Mouse (Mus musculus) stomach, embryonic 16.5 days (tissue): Measurements from ENCODE around the gene Trpm3. TPM values are rescaled to one million over a fixed set of nuclear protein-coding genes. Genes with fewer than 3 reads are reported as not detected.

Experiments
- ATAC-seq: fragments of 200-750 bp; cut with Nextera tagmentation; 2 replicates; pipeline ENCODE4 v1.8.0; 2017; ENCODE audit warnings: moderate number of reproducible peaks, moderate TSS enrichment; ENCODE audit not compliant: insufficient read depth, low FRiP score
- H3K27ac ChIP-seq: fragments of 300-500 bp; sonication (generic); 2 replicates; pipeline ENCODE4 v1.5.1; 2014; ENCODE audit warnings: low read length
- H3K27me3 ChIP-seq: fragments of 300-500 bp; sonication (generic); 2 replicates; pipeline ENCODE4 v1.6.1; 2014; ENCODE audit warnings: low read length, control low read depth, mixed read lengths; ENCODE audit not compliant: control insufficient read depth, insufficient read depth
- H3K36me3 ChIP-seq: fragments of 300-500 bp; sonication (generic); 2 replicates; pipeline ENCODE4 v1.6.1; 2014; ENCODE audit warnings: low read length; ENCODE audit not compliant: control insufficient read depth, insufficient read depth
- H3K4me1 ChIP-seq: fragments of 300-500 bp; sonication (generic); 2 replicates; pipeline ENCODE4 v1.6.1; 2014; ENCODE audit warnings: low read length, control low read depth, mixed read lengths; ENCODE audit not compliant: control insufficient read depth, insufficient read depth
- H3K4me2 ChIP-seq: fragments of 300-500 bp; sonication (generic); 2 replicates; pipeline ENCODE4 v1.6.1; 2014; ENCODE audit warnings: low read depth, low read length, mixed read lengths
- H3K4me3 ChIP-seq: fragments of 300-500 bp; sonication (generic); replicated peaks from 2 replicates; pipeline ENCODE4 v1.5.1; 2014; ENCODE audit warnings: mild to moderate bottlenecking, low read length
- H3K9ac ChIP-seq: fragments of 300-500 bp; sonication (generic); 2 replicates; pipeline ENCODE4 v1.6.1; 2014; ENCODE audit warnings: low read length
- H3K9me3 ChIP-seq: fragments of 300-500 bp; sonication (generic); replicated peaks from 2 replicates; pipeline ENCODE4 v1.6.1; 2016; ENCODE audit warnings: low read length, control low read depth; ENCODE audit not compliant: control insufficient read depth
- WGBS: fragments of 180-500 bp; shearing (Covaris S2); extraction: QIAGEN DNeasy Blood & Tissue Kit; methylation state at CpG from one replicate; pipeline ENCODE4 v1.1.7; 2014; 5-methylcytosine and 5-hydroxymethylcytosine counted together
- polyA plus RNA-seq: library from polyadenylated mRNA; unstranded; fragments of >200 nt; fragmentation: Nextera tagmentation; extraction: Ambion mirVana; gene quantifications from 2 replicates; pipeline ENCODE4 v1.2.1, GENCODE M21; 2015

The Trpm3 gene
- polyA plus RNA-seq, 1 experiment from 2014 or later, result 1.0 TPM

DNA sequence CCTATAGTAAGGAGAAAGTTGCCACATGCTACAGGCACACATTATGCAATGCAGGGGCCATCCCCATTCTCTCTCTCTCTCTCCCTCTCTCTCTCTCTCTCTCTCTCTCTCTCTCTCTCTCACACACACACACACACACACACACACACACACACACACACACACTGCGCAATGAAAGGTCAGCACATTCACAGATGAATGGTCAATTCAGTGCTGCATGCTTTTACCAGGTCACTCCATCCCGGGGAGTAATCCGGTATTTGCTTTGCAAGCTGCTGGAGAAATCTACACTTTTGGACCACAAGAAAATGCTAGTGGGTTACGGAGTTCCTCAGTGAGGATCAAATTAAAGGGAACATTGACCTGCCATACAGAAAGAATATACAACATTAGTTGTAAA lies 537.4 kb downstream of the Trpm3 start:
- H3K4me3 ChIP-seq, result no peak overlapping the region
- H3K4me2 ChIP-seq, result no peak overlapping the region
- no peaks in the 10 kb centered on the region for H3K27me3 ChIP-seq
- H3K4me1 ChIP-seq, result no peaks in the 10 kb centered on the region
- H3K9ac ChIP-seq, result no peak overlapping the region
- no peaks in the 10 kb centered on the region for H3K36me3 ChIP-seq
- WGBS, result 85% methylated on average over 4 of the region's 4 CpGs
- no peak overlapping the region for H3K27ac ChIP-seq
- ATAC-seq, result no peak
- no peaks in the 10 kb centered on the region for H3K9me3 ChIP-seq

DNA sequence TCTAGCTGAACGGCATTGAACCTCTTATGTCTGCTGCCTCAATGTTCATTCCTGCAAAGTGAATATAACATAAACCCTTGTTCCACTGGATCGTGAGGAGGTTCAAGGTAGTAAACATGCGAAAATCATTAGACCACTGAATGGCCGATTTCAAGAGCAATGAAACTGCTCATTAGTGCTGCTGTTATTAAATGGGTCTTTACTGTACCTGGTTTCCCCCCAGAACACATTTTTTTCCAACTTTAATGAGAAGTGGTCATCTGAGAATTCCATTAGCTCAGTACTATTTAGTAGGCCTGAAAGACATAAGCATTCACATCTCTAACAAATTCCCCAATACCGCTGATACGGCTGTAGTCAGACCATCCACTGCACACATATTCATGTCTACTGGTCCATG lies 543.4 kb downstream of the Trpm3 start:
- H3K4me1 ChIP-seq, result no peaks in the 10 kb centered on the region
- H3K27me3 ChIP-seq, result no peaks in the 10 kb centered on the region
- H3K27ac ChIP-seq, result no peak overlapping the region
- no peak overlapping the region for H3K4me2 ChIP-seq
- H3K36me3 ChIP-seq, result no peaks in the 10 kb centered on the region
- H3K9ac ChIP-seq, result no peak overlapping the region
- WGBS, result 88% methylated on average over 6 of the region's 6 CpGs
- H3K9me3 ChIP-seq, result no peaks in the 10 kb centered on the region
- no peak for ATAC-seq
- no peak overlapping the region for H3K4me3 ChIP-seq

DNA sequence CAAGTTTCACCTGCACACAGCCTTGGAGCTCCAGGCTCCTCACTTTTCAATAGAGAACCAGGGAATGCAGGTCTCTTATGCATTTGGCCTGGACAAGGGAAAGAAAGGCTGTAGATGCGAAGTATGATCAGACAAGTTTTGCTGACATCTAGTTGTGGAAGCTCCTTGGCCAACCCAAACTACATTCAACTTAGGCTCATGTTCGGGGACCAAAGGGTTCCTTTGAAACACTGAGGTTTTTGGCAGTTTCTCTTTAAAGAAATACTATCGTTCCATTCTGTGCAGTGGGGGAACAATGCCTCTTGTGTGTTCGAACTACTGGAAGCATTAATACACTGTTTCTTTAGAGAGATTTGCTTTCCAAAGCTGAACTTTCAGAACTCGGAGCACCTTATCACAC lies 553.1 kb downstream of the Trpm3 start:
- Histone ChIP-seq H3K4me3 (no peak overlapping the region), H3K36me3 (no peaks in the 10 kb centered on the region), H3K27ac (no peak overlapping the region), H3K9ac (no peak overlapping the region), H3K27me3 (no peaks in the 10 kb centered on the region), H3K4me2 (no peak overlapping the region), H3K9me3 (no peaks in the 10 kb centered on the region), H3K4me1 (no peaks in the 10 kb centered on the region)
- no peak for ATAC-seq
- 80% methylated on average over 5 of the region's 5 CpGs for WGBS

DNA sequence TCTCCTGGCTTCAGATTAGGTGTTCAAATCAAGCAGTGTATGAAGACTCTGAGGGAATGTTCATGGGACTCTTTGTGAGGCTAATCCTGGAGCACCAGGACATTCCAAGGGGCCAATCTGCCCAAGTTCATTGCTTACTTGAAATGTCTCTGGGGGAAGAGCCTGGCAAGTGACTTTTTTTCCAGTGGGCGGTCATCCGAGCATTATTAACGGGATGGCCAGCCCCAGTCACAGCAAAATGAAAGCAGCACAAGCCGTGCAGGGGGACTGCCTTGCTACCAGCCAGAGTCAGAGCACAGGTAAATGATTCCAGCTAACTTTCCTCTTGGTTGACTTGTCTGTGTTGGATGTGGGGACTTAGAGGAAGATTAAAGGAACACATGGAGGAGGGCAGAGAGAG lies 553.7 kb downstream of the Trpm3 start:
- no peaks in the 10 kb centered on the region for H3K9me3 ChIP-seq
- no peaks in the 10 kb centered on the region for H3K27me3 ChIP-seq
- H3K36me3 ChIP-seq, result no peaks in the 10 kb centered on the region
- no peak for ATAC-seq
- WGBS, result 55% methylated on average over 4 of the region's 4 CpGs
- H3K27ac ChIP-seq, result no peak overlapping the region
- H3K4me2 ChIP-seq, result no peak overlapping the region
- H3K4me1 ChIP-seq, result no peaks in the 10 kb centered on the region
- H3K9ac ChIP-seq, result no peak overlapping the region
- no peak overlapping the region for H3K4me3 ChIP-seq

DNA sequence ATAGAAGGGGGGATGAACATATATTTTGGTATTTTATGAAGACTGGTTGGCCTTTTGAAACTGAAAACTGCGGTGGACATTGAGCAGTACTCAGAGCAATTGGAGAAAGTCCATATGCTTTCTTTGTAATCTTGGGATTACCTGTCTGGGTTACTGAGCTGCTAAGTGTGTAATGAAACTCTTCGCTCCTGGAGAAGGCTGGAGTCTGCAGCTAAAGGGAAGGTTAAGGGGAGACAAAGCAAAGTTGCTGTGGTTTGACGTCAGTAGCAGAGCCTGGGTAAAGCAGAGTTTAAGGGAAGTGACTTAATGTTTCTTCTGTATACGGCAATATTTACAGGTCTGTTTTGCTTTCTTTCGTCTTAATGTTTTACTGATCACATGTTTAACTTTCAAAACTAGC lies 554.1 kb downstream of the Trpm3 start:
- ATAC-seq, result no peak
- no peak overlapping the region for H3K27ac ChIP-seq
- WGBS, result 47% methylated on average over 5 of the region's 5 CpGs
- no peak overlapping the region for H3K4me3 ChIP-seq
- H3K9me3 ChIP-seq, result no peaks in the 10 kb centered on the region
- no peaks in the 10 kb centered on the region for H3K27me3 ChIP-seq
- H3K9ac ChIP-seq, result no peak overlapping the region
- no peaks in the 10 kb centered on the region for H3K4me1 ChIP-seq
- H3K4me2 ChIP-seq, result no peak overlapping the region
- H3K36me3 ChIP-seq, result no peaks in the 10 kb centered on the region

DNA sequence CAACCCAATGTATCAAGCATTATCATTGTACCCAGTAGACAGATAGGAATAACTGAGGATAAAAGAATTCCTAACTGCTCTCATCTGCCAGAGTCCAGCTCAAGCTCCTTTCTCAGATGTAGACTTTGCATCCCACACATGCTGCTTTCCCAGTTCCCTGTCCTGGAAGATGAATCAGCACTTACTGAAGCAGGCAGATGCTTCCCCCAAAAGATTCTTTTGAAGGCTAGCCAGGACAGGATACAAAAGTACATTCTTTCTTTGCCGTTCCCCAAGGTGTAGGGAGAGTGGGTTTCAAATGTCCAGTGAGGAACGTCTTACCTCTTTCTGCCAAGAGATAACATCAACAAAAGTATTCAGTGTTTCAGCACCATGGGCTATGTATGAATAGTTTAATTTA lies 556.6 kb downstream of the Trpm3 start:
- Histone ChIP-seq H3K4me2 (no peak overlapping the region), H3K27me3 (no peaks in the 10 kb centered on the region), H3K4me3 (no peak overlapping the region), H3K4me1 (no peaks in the 10 kb centered on the region), H3K36me3 (no peaks in the 10 kb centered on the region), H3K9ac (no peak overlapping the region), H3K27ac (no peak overlapping the region), H3K9me3 (no peaks in the 10 kb centered on the region)
- 34% methylated on average over 2 of the region's 2 CpGs for WGBS
- ATAC-seq, result no peak

DNA sequence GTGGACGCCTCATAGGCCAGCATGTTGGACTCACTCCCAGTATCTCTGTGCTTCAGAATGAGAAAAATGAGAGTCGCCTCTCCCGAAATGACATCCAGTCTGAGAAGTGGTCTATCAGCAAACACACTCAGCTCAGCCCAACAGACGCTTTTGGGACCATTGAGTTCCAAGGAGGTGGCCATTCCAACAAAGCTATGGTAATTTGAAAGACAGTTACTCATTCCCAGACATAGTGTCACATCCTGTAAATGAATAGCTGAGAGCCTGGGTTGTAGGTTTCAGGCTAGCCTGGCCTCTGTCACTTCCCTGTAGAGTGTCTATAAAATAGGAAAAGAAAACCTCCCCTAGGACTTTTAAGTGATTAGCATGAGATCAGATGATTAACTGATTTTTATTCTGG lies 559.9 kb downstream of the Trpm3 start:
- WGBS, result 91% methylated on average over 4 of the region's 4 CpGs
- no peak for ATAC-seq
- Histone ChIP-seq H3K36me3 (no peaks in the 10 kb centered on the region), H3K9me3 (no peaks in the 10 kb centered on the region), H3K4me1 (no peaks in the 10 kb centered on the region), H3K4me2 (no peak overlapping the region), H3K27me3 (no peaks in the 10 kb centered on the region), H3K27ac (no peak overlapping the region), H3K9ac (no peak overlapping the region), H3K4me3 (no peak overlapping the region)

DNA sequence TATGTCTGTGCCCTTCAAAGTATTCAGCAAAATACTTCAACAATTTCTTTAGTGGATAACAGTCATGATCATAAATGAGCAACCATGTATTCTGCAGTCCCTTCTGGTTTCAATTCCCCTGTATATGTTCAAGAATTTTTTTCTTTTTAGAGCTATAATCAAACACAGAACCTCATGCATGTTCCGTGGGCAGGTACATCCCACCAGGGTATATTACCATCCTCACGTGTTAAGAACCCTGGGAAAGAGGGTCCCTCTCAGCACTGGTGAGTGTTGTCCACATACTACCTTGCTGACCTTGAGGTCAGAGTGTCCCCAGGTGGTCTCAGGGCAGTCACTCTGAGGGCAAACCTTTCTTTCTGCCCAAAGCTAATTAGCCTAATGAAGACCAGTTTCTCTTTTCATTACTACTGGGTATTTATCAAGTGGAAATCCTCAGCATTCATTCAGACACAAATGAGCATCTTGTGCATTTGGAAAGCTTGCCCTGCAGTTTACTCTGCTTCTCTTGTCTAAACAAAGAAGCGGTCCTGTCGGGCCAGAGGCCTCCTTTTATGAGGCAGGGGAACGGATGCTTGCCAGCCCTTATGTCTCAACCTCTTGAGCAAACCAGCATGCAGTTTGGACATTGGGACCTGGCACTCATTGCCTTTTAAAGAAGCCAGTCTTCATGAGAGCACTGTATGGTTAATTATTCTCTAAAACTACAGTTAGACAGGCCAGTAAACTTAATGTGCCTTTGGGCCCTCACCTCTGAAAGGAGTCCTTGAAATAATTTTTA lies 562.2 kb downstream of the Trpm3 start:
- no peak for ATAC-seq

DNA sequence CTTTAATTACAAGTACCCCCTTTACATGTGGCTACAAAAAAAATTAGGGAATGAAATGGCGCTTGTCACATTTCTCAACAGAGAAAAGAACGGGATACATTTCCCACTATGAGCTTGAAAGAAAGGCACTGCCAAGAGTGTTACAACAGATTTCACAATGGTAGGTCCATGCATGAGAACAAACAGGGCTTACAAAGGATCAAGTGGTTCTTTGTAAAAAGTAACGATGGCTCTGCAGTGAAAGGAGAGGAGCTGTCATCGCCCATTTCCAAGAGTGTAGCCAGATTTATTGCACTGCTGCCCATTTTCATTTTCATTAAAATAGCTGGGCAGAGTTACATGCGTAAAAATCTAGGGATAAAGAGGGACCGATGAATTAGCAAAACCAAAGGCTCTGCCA lies 565.0 kb downstream of the Trpm3 start:
- Histone ChIP-seq H3K4me1 (no peaks in the 10 kb centered on the region), H3K9ac (no peak overlapping the region), H3K36me3 (no peaks in the 10 kb centered on the region), H3K27ac (no peak overlapping the region), H3K9me3 (no peaks in the 10 kb centered on the region), H3K4me2 (no peak overlapping the region), H3K4me3 (no peak overlapping the region), H3K27me3 (no peaks in the 10 kb centered on the region)
- WGBS, result 69% methylated on average over 6 of the region's 6 CpGs
- no peak for ATAC-seq

More for the DNA sequence above, 562.2 kb downstream of the Trpm3 start:
- Histone ChIP-seq H3K4me2 (no peak overlapping the region), H3K9ac (no peak overlapping the region), H3K9me3 (no peaks in the 10 kb centered on the region), H3K36me3 (no peaks in the 10 kb centered on the region), H3K27me3 (no peaks in the 10 kb centered on the region), H3K27ac (no peak overlapping the region), H3K4me1 (no peaks in the 10 kb centered on the region), H3K4me3 (no peak overlapping the region)
- WGBS, result 47% methylated on average over 5 of the region's 5 CpGs
